Mouse (Mus musculus): ENCODE measurements around the gene Ino80d. TPM values are rescaled to one million over a fixed set of nuclear protein-coding genes. Genes with fewer than 3 reads are reported as not detected.
A peak's percentile ranks its signal among the peaks of the same experiment; 100 is the strongest.

Ino80d gene
- polyA plus RNA-seq, 1 experiment from 2014 or later: 13.8 TPM

- Histone ChIP-seq H3K27me3 (ENCODE audit: control insufficient read depth, insufficient read depth, low read length) (no peaks in the 10 kb centered on the region), H3K4me3 (ENCODE audit: low read depth, low read length) (peak overlapping the region; percentile 96), H3K4me2 (peak overlapping the region; percentile 81), H3K9me3 (replicated peaks; ENCODE audit: control insufficient read depth, low read length) (no peaks in the 10 kb centered on the region), H3K36me3 (ENCODE audit: control insufficient read depth, insufficient read depth, low read length) (peaks cover 4% of the 10 kb centered on the region), H3K9ac (ENCODE audit: low read depth, low read length) (peak overlapping the region; percentile 100), H3K4me1 (ENCODE audit: control insufficient read depth, insufficient read depth, low read length) (peaks cover 9% of the 10 kb centered on the region), H3K27ac (ENCODE audit: low read depth, low read length) (peak overlapping the region; percentile 99)
- WGBS (ENCODE audit: insufficient replicate concordance): under 1% methylated on average over 39 of the region's 92 CpGs
- peak; percentile 69 for ATAC-seq (replicated peaks; ENCODE audit: insufficient number of reproducible peaks, low FRiP score, low TSS enrichment)
Measured at GRCm38 (mm10) chr1:63113274-63114135, 962 bp downstream of the Ino80d start.

DNA sequence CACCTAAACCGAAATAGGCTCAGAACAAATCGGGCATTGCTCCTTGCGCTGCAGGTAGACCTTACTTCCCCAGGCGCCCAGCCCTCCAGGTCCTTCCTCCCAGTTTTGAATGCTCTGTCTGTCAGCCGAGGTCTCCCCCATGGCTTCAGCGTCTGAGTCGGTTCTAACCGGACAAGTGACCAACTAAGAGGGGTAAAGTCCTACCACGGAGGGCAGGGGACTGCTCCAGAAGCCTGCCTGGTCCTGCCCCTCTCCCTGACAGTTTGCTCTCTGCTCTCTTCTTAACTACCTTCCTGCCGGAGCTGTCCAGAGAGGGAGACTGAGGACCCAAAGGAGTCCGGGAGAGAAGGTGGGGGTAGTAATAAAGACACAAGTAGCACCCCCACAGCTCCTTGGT lies 1.6 kb downstream of the Ino80d start:
- WGBS (ENCODE audit: insufficient replicate concordance): 4% methylated on average over 11 of the region's 11 CpGs
- H3K27ac ChIP-seq (ENCODE audit: low read depth, low read length): peak overlapping the region; percentile 99
- ATAC-seq (replicated peaks; ENCODE audit: insufficient number of reproducible peaks, low FRiP score, low TSS enrichment): no peak

DNA sequence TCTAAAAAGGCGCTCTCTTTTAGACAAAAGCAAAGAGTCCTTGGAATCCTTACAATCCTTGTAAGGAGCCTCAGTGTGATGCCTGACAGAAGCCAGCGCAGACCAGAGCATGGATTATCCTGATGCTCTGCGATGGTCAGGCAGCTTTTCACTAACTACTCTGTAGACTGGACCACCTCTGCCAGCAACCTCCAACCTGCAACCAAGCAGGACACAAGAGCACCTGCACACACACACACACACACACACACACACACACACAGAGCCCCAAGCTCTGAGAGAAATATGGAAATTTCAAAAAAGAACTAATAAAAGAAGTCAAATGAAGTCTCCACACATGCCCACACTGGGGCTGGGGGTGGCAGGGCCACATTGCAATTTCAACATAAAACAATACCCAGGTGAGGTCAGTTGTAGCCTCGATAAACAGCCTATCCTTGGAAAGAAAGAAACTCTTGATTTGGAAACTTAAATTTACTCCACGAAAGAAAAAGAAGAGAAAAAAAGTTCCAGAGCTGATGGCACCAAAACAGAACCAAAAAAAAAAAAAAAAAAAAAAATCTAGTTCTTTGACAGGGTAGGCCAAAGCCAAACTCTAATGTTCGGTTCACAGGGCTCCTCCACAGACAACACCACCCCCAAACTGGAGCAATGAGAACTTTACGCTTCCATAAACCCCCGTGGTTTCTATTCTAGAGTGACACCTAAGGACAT lies 2.2 kb downstream of the Ino80d start:
- ATAC-seq (replicated peaks; ENCODE audit: insufficient number of reproducible peaks, low FRiP score, low TSS enrichment): no peak
- H3K27ac ChIP-seq (ENCODE audit: low read depth, low read length): peak overlapping the region; percentile 99
- peak overlapping the region; percentile 100 for H3K9ac ChIP-seq (ENCODE audit: low read depth, low read length)
- H3K4me3 ChIP-seq (ENCODE audit: low read depth, low read length): peak overlapping the region; percentile 96
- WGBS (ENCODE audit: insufficient replicate concordance): 46% methylated on average over 8 of the region's 8 CpGs
- H3K4me1 ChIP-seq (ENCODE audit: control insufficient read depth, insufficient read depth, low read length): peaks cover 16% of the 10 kb centered on the region
- H3K4me2 ChIP-seq: peak overlapping the region; percentile 81
- no peaks in the 10 kb centered on the region for H3K9me3 ChIP-seq (replicated peaks; ENCODE audit: control insufficient read depth, low read length)
- H3K36me3 ChIP-seq (ENCODE audit: control insufficient read depth, insufficient read depth, low read length): no peaks in the 10 kb centered on the region
- no peaks in the 10 kb centered on the region for H3K27me3 ChIP-seq (ENCODE audit: control insufficient read depth, insufficient read depth, low read length)

More for the DNA sequence above, 1.6 kb downstream of the Ino80d start:
- Histone ChIP-seq H3K4me3 (ENCODE audit: low read depth, low read length) (peak overlapping the region; percentile 96), H3K36me3 (ENCODE audit: control insufficient read depth, insufficient read depth, low read length) (no peaks in the 10 kb centered on the region), H3K27me3 (ENCODE audit: control insufficient read depth, insufficient read depth, low read length) (no peaks in the 10 kb centered on the region), H3K4me1 (ENCODE audit: control insufficient read depth, insufficient read depth, low read length) (peaks cover 12% of the 10 kb centered on the region), H3K9me3 (replicated peaks; ENCODE audit: control insufficient read depth, low read length) (no peaks in the 10 kb centered on the region), H3K4me2 (peak overlapping the region; percentile 81), H3K9ac (ENCODE audit: low read depth, low read length) (peak overlapping the region; percentile 100)

DNA sequence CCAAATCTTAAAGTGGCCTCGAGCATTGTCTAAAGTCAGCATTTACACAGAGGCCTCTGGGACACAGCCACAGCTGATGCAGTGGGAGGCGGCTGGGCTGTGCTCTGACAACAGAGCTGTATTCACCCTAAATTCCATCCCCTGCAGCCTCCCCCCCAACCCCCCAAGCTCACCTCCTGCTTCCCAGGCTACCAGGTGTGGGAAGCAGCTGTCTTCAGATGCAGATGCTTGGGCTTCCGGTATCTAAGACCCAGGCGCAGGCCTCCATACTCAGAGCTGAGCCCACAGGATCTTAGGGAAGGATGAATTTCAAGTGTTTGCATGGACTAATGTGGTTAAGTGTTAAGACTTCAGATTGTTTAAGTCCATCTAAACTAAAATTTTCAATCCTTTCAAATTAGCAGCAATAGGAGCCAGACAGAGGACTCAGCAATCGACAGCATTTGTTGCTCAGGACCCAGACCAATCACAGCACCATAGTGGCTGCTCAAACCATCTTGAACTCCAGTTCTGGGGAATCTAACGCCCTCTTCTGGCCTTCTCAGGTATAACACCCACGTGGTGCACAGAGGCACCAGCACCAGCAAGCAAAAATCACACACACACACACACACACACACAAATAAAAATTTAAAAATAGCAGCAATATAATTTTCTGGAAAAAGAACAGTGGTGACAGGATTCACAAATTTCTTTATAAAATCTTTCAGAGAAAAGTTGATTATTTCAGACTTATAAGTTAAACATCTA lies 3.8 kb downstream of the Ino80d start:
- H3K27ac ChIP-seq (ENCODE audit: low read depth, low read length): no peak overlapping the region
- no peak overlapping the region for H3K4me3 ChIP-seq (ENCODE audit: low read depth, low read length)
- no peaks in the 10 kb centered on the region for H3K9me3 ChIP-seq (replicated peaks; ENCODE audit: control insufficient read depth, low read length)
- 61% methylated on average over 7 of the region's 7 CpGs for WGBS (ENCODE audit: insufficient replicate concordance)
- no peak overlapping the region for H3K9ac ChIP-seq (ENCODE audit: low read depth, low read length)
- H3K36me3 ChIP-seq (ENCODE audit: control insufficient read depth, insufficient read depth, low read length): no peaks in the 10 kb centered on the region
- peaks cover 19% of the 10 kb centered on the region for H3K4me1 ChIP-seq (ENCODE audit: control insufficient read depth, insufficient read depth, low read length)
- no peak for ATAC-seq (replicated peaks; ENCODE audit: insufficient number of reproducible peaks, low FRiP score, low TSS enrichment)
- H3K27me3 ChIP-seq (ENCODE audit: control insufficient read depth, insufficient read depth, low read length): no peaks in the 10 kb centered on the region
- no peak overlapping the region for H3K4me2 ChIP-seq

DNA sequence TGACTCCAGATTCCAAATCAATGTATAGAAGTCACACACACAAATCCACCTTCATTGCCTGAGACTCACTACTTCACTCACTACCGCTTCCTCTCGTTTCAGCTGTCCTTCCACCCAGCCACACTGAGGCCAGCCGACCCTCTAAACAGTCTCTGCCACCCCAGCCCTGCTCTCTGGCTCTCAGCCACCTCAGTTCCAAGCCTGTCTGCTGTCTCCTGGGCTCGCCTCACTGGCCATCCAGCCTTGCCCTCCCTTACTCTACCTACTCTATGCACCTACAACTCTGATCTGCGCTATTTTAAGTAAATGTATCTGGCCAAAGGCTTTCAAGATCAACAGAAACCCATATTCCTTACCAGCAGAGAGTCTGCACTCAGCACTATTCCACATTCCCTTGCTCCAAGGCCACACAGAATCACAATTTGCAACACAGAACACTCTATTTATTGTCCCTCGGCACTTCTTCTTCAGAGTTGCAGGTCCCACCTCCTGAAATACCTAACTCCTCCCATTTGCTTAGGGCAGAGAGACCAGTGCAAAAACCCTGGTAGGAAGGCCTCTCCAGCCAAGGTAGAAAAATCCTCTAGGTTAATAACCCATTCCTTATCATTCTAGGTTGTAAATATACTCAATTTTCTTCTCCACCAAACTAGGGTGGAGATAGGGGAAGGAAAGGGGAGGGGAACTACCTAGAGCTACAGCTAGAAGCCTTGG lies 6.7 kb downstream of the Ino80d start:
- Histone ChIP-seq H3K27me3 (ENCODE audit: control insufficient read depth, insufficient read depth, low read length) (no peaks in the 10 kb centered on the region), H3K9me3 (replicated peaks; ENCODE audit: control insufficient read depth, low read length) (no peaks in the 10 kb centered on the region), H3K4me3 (ENCODE audit: low read depth, low read length) (no peak overlapping the region), H3K4me1 (ENCODE audit: control insufficient read depth, insufficient read depth, low read length) (peaks cover 19% of the 10 kb centered on the region), H3K36me3 (ENCODE audit: control insufficient read depth, insufficient read depth, low read length) (peaks cover 9% of the 10 kb centered on the region), H3K9ac (ENCODE audit: low read depth, low read length) (no peak overlapping the region), H3K27ac (ENCODE audit: low read depth, low read length) (peak overlapping the region; percentile 60), H3K4me2 (peak overlapping the region; percentile 11)
- ATAC-seq (replicated peaks; ENCODE audit: insufficient number of reproducible peaks, low FRiP score, low TSS enrichment): no peak
- 61% methylated on average over 6 of the region's 6 CpGs for WGBS (ENCODE audit: insufficient replicate concordance)

DNA sequence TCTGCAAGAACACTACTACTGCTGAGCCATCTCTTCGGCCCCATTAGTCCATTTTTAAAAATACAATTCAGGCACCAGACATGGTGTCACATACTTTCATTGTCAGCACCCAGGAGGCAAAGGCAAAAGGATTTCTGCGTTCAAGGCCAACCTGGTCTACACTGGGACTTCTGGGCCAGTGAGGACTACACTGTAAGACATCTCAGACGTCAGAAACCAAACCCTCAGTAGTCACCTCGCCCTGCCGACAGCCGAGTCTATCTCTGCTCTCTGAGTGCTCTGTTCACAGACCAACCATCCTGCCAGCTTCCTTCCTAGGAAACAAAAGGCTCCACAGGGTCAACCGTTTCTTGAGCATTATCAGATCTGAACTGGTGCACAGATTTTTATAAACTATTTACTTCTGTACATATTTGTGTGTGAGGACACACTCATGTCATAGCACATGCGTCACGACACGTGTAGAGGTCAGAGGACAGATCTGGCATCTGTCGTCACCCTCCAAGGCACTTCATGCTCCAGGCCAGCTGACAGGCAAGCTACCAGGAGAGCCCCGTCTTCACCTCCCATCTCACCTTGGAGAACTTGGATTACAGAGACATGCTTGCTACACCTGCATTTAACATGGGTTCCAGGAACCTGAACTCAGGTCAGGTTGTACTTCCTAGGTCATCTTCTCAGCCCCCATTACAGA lies 11.6 kb downstream of the Ino80d start:
- 59% methylated on average over 12 of the region's 12 CpGs for WGBS (ENCODE audit: insufficient replicate concordance)
- Histone ChIP-seq H3K4me1 (ENCODE audit: control insufficient read depth, insufficient read depth, low read length) (peaks cover 8% of the 10 kb centered on the region), H3K9me3 (replicated peaks; ENCODE audit: control insufficient read depth, low read length) (no peaks in the 10 kb centered on the region), H3K9ac (ENCODE audit: low read depth, low read length) (no peak overlapping the region), H3K27ac (ENCODE audit: low read depth, low read length) (peak overlapping the region; percentile 22), H3K4me3 (ENCODE audit: low read depth, low read length) (no peak overlapping the region), H3K27me3 (ENCODE audit: control insufficient read depth, insufficient read depth, low read length) (no peaks in the 10 kb centered on the region), H3K36me3 (ENCODE audit: control insufficient read depth, insufficient read depth, low read length) (peaks cover 31% of the 10 kb centered on the region), H3K4me2 (no peak overlapping the region)
- no peak for ATAC-seq (replicated peaks; ENCODE audit: insufficient number of reproducible peaks, low FRiP score, low TSS enrichment)

DNA sequence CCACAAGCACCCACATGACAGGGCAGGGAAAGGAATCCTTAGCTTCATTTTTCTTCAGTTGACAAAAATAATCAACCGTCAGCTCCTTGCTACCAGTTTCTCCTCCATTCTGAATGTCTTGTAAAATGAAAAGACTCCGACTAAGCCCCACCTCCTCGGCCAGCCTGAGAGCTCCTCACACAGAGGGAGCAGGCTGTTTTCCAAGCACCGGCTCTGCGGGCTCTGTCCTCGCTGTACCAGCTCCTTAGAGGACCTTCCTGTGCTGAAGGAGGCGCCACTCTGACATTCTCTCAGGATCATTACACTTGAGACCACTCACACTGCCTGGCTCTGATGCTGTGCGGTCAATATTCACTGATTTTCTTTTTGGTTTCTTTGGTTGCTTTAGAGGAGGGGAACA lies 14.3 kb downstream of the Ino80d start:
- Histone ChIP-seq H3K9ac (ENCODE audit: low read depth, low read length) (no peak overlapping the region), H3K27ac (ENCODE audit: low read depth, low read length) (no peak overlapping the region), H3K9me3 (replicated peaks; ENCODE audit: control insufficient read depth, low read length) (no peaks in the 10 kb centered on the region), H3K4me2 (no peak overlapping the region), H3K27me3 (ENCODE audit: control insufficient read depth, insufficient read depth, low read length) (no peaks in the 10 kb centered on the region), H3K36me3 (ENCODE audit: control insufficient read depth, insufficient read depth, low read length) (peaks cover 33% of the 10 kb centered on the region), H3K4me3 (ENCODE audit: low read depth, low read length) (no peak overlapping the region), H3K4me1 (ENCODE audit: control insufficient read depth, insufficient read depth, low read length) (no peaks in the 10 kb centered on the region)
- 88% methylated on average over 8 of the region's 8 CpGs for WGBS (ENCODE audit: insufficient replicate concordance)
- no peak for ATAC-seq (replicated peaks; ENCODE audit: insufficient number of reproducible peaks, low FRiP score, low TSS enrichment)
